Mouse (Mus musculus): ENCODE measurements around the gene Cntnap2. TPM values are rescaled to one million over a fixed set of nuclear protein-coding genes. Genes with fewer than 3 reads are reported as not detected.

The Cntnap2 gene
- polyA plus RNA-seq, 1 experiment = 0.13 TPM

GRCm38 (mm10) chr6:46575055-46575454 is 1515.9 kb downstream of the Cntnap2 start:
- no peak for TF ChIP-seq GATA1 (IDR thresholded peaks at IDR 0.05; ENCODE audit: low read length)

GRCm38 (mm10) chr6:46612365-46612764 is 1553.2 kb downstream of the Cntnap2 start:
- no peak for TF ChIP-seq GATA1 (IDR thresholded peaks at IDR 0.05; ENCODE audit: low read length)

GRCm38 (mm10) chr6:46612872-46613271 is 1553.7 kb downstream of the Cntnap2 start:
- no peak for TF ChIP-seq GATA1 (IDR thresholded peaks at IDR 0.05; ENCODE audit: low read length)

- TF ChIP-seq GATA1 (IDR thresholded peaks at IDR 0.05; ENCODE audit: low read length) = no peak
These were observed 1609.9 kb downstream of the Cntnap2 start for GRCm38 (mm10) chr6:46669018-46669417.

GRCm38 (mm10) chr6:46675081-46675480 is 1615.9 kb downstream of the Cntnap2 start:
- TF ChIP-seq GATA1 (IDR thresholded peaks at IDR 0.05; ENCODE audit: low read length) = no peak

GRCm38 (mm10) chr6:46675621-46676020 is 1616.5 kb downstream of the Cntnap2 start:
- no peak for TF ChIP-seq GATA1 (IDR thresholded peaks at IDR 0.05; ENCODE audit: low read length)

- TF ChIP-seq GATA1 (IDR thresholded peaks at IDR 0.05; ENCODE audit: low read length) = no peak
These were observed 1637.0 kb downstream of the Cntnap2 start for GRCm38 (mm10) chr6:46696187-46696586.

GRCm38 (mm10) chr6:46699343-46699742 is 1640.2 kb downstream of the Cntnap2 start:
- TF ChIP-seq GATA1 (IDR thresholded peaks at IDR 0.05; ENCODE audit: low read length) = no peak

- no peak for TF ChIP-seq GATA1 (IDR thresholded peaks at IDR 0.05; ENCODE audit: low read length)
These were observed 1645.4 kb downstream of the Cntnap2 start for GRCm38 (mm10) chr6:46704293-46705170.

GRCm38 (mm10) chr6:46705926-46706325 is 1646.8 kb downstream of the Cntnap2 start:
- TF ChIP-seq GATA1 (IDR thresholded peaks at IDR 0.05; ENCODE audit: low read length) = no peak

GRCm38 (mm10) chr6:46716576-46716975 is 1657.4 kb downstream of the Cntnap2 start:
- TF ChIP-seq GATA1 (IDR thresholded peaks at IDR 0.05; ENCODE audit: low read length) = no peak

GRCm38 (mm10) chr6:46733794-46734193 is 1674.6 kb downstream of the Cntnap2 start:
- TF ChIP-seq GATA1 (IDR thresholded peaks at IDR 0.05; ENCODE audit: low read length) = no peak

- no peak for TF ChIP-seq GATA1 (IDR thresholded peaks at IDR 0.05; ENCODE audit: low read length)
These were observed 1689.3 kb downstream of the Cntnap2 start for GRCm38 (mm10) chr6:46748448-46748847.

- TF ChIP-seq GATA1 (IDR thresholded peaks at IDR 0.05; ENCODE audit: low read length) = no peak
These were observed 1704.3 kb downstream of the Cntnap2 start for GRCm38 (mm10) chr6:46763481-46763880.

- TF ChIP-seq GATA1 (IDR thresholded peaks at IDR 0.05; ENCODE audit: low read length) = no peak
These were observed 1715.4 kb downstream of the Cntnap2 start for GRCm38 (mm10) chr6:46774529-46774928.

GRCm38 (mm10) chr6:46802264-46803110 is 1743.3 kb downstream of the Cntnap2 start:
- TF ChIP-seq GATA1 (IDR thresholded peaks at IDR 0.05; ENCODE audit: low read length) = no peak
